Mouse (Mus musculus) heart, embryonic 16.5 days (tissue): ENCODE results near the gene Tmem107. TPM values are rescaled to one million over a fixed set of nuclear protein-coding genes. Genes with fewer than 3 reads are reported as not detected.

Experiments used
- ATAC-seq: fragments of 200-750 bp; cut with Nextera tagmentation; replicated peaks from 2 replicates; pipeline ENCODE4 v1.8.0; 2017; ENCODE audit warnings: moderate number of reproducible peaks; ENCODE audit not compliant: insufficient read depth, low FRiP score; ENCODE audit errors: extremely low read depth
- H3K27ac ChIP-seq: fragments of 300-500 bp; sonication (generic); 2 replicates; pipeline ENCODE4 v1.5.1; 2014; ENCODE audit warnings: mild to moderate bottlenecking, low read length, control low read depth, moderate library complexity
- H3K27me3 ChIP-seq: fragments of 300-500 bp; sonication (generic); 2 replicates; pipeline ENCODE4 v1.6.1; 2014; ENCODE audit warnings: low read length, mixed read lengths; ENCODE audit not compliant: control insufficient read depth, insufficient read depth
- H3K36me3 ChIP-seq: fragments of 300-500 bp; sonication (generic); 2 replicates; pipeline ENCODE4 v1.6.1; 2014; ENCODE audit not compliant: control insufficient read depth, insufficient read depth
- H3K4me1 ChIP-seq: fragments of 300-500 bp; sonication (generic); 2 replicates; pipeline ENCODE4 v1.6.1; 2014; ENCODE audit warnings: low read length, mixed read lengths; ENCODE audit not compliant: control insufficient read depth, insufficient read depth
- H3K4me2 ChIP-seq: fragments of 300-500 bp; sonication (generic); 2 replicates; pipeline ENCODE4 v1.6.1; 2014; ENCODE audit warnings: low read depth, mild to moderate bottlenecking, control low read depth, low read length
- H3K4me3 ChIP-seq: fragments of 300-500 bp; sonication (generic); 2 replicates; pipeline ENCODE4 v1.5.1; 2014; ENCODE audit warnings: mild to moderate bottlenecking, control low read depth, low read length
- H3K9ac ChIP-seq: fragments of 300-500 bp; sonication (generic); 2 replicates; pipeline ENCODE4 v1.6.1; 2014; ENCODE audit warnings: low read length, control low read depth
- H3K9me3 ChIP-seq: fragments of 300-500 bp; sonication (generic); replicated peaks from 2 replicates; pipeline ENCODE4 v1.6.1; 2016; ENCODE audit warnings: low read length; ENCODE audit not compliant: control insufficient read depth
- WGBS: fragments of 180-500 bp; shearing (Covaris S2); extraction: QIAGEN DNeasy Blood & Tissue Kit; methylation state at CpG from one replicate; pipeline ENCODE4 v1.1.7; 2014; 5-methylcytosine and 5-hydroxymethylcytosine counted together
- polyA plus RNA-seq: library from polyadenylated mRNA; unstranded; fragments of >200 nt; fragmentation: Nextera tagmentation; extraction: Ambion mirVana; gene quantifications from 2 replicates; pipeline ENCODE4 v1.2.1, GENCODE M21; 2015

Gene Tmem107
- polyA plus RNA-seq, 1 experiment from 2014 or later, result 43.3 TPM

- Histone ChIP-seq H3K9me3 (no peaks in the 10 kb centered on the region), H3K4me3 (no peak overlapping the region), H3K36me3 (peaks cover 15% of the 10 kb centered on the region), H3K27me3 (no peaks in the 10 kb centered on the region), H3K27ac (peak overlapping the region; percentile 95), H3K4me1 (peaks cover 28% of the 10 kb centered on the region), H3K9ac (no peak overlapping the region), H3K4me2 (no peak overlapping the region)
- 39% methylated on average over 4 of the region's 4 CpGs for WGBS
- ATAC-seq, result 0 out of 2 replicates have a peak, but pooled peaks have one; percentile 7
These were observed 16.5 kb downstream of the Tmem107 start for GRCm38 (mm10) chr11:69087082-69087481.

DNA sequence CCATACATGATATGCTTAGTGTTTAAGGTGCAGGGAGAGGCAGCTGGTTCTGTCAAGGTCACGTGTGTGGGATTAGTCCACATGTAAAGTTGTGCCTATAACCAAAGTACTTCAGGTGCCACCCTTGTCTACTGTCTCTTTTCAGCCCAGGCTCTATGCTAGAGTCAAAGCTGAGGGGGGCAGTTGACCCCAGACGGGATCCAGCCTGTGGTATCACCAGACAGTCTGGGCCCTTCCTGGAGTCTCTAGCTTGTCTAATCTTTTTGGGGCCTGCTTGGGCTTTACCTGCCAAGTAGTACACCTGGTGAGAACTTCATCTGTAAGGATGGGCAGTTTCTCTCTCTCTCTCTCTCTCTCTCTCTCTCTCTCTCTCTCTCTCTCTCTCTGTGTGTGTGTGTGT, 17.0 kb downstream of the Tmem107 start:
- peaks cover 15% of the 10 kb centered on the region for H3K36me3 ChIP-seq
- H3K4me1 ChIP-seq, result peaks cover 28% of the 10 kb centered on the region
- no peak overlapping the region for H3K9ac ChIP-seq
- H3K4me2 ChIP-seq, result peak overlapping the region; percentile 83; the same call in 1 of the 2 replicates
- H3K9me3 ChIP-seq, result no peaks in the 10 kb centered on the region
- no peaks in the 10 kb centered on the region for H3K27me3 ChIP-seq
- no peak for ATAC-seq
- H3K27ac ChIP-seq, result peak overlapping the region; percentile 95
- WGBS, result 70% methylated on average over 2 of the region's 2 CpGs
- H3K4me3 ChIP-seq, result no peak overlapping the region; the same call in 1 of the 2 replicates

GRCm38 (mm10) chr11:69088103-69088855, 17.7 kb downstream of the Tmem107 start, which contains the start of gene Vamp2:
Gene Vamp2 (plus strand): TSS chr11:69088490.
- peaks cover 15% of the 10 kb centered on the region for H3K36me3 ChIP-seq
- H3K27me3 ChIP-seq, result no peaks in the 10 kb centered on the region
- H3K4me2 ChIP-seq, result peak within 1 kb of the TSS; percentile 83
- WGBS, result under 1% methylated on average over 61 of the region's 67 CpGs
- H3K4me1 ChIP-seq, result peaks cover 28% of the 10 kb centered on the region
- H3K9ac ChIP-seq, result peak within 1 kb of the TSS; percentile 98
- no peaks in the 10 kb centered on the region for H3K9me3 ChIP-seq
- peak within 1 kb of the TSS; percentile 81 for H3K4me3 ChIP-seq
- peak within 1 kb of the TSS; percentile 95 for H3K27ac ChIP-seq
- peak; percentile 73 for ATAC-seq

GRCm38 (mm10) chr11:69088856-69089615, 18.4 kb downstream of the Tmem107 start:
- peaks cover 15% of the 10 kb centered on the region for H3K36me3 ChIP-seq
- 9% methylated on average over 25 of the region's 25 CpGs for WGBS
- H3K27me3 ChIP-seq, result no peaks in the 10 kb centered on the region
- peaks cover 28% of the 10 kb centered on the region for H3K4me1 ChIP-seq
- peak overlapping the region; percentile 98 for H3K9ac ChIP-seq
- peak overlapping the region; percentile 81 for H3K4me3 ChIP-seq
- ATAC-seq, result peak; percentile 15; the same call in 1 of the 2 replicates
- H3K9me3 ChIP-seq, result no peaks in the 10 kb centered on the region
- H3K27ac ChIP-seq, result peak overlapping the region; percentile 95
- peak overlapping the region; percentile 83 for H3K4me2 ChIP-seq

DNA sequence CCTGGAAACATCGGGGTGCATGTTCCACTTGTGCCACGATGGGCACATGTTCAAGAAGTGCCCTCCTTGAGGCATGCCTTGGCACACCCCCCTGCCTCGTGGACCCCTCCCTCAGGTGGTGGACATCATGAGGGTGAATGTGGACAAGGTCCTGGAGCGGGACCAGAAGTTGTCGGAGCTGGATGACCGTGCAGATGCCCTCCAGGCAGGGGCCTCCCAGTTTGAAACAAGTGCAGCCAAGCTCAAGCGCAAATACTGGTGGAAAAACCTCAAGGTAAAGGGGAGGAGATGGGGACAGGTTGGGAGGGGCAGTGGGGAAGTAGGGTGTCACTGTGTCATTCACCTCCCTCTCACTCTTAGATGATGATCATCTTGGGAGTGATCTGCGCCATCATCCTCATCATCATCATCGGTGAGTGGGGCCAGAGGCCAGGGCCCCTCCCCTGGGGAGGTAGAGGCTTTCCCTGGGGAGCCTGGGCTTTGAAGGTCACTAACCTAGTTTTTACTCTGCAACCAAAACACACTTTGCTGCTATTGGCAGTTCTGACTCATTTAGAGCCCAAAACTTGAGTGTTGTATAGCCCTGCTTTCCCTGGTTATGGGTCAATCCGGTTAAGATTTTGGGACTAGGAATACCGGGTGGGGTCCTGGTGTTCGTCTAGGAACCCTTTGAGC, 19.1 kb downstream of the Tmem107 start:
- no peaks in the 10 kb centered on the region for H3K9me3 ChIP-seq
- ATAC-seq, result no peak
- peaks cover 33% of the 10 kb centered on the region for H3K4me1 ChIP-seq
- peak overlapping the region; percentile 83 for H3K4me2 ChIP-seq
- peak overlapping the region; percentile 29 for H3K27ac ChIP-seq
- peak overlapping the region; percentile 81 for H3K4me3 ChIP-seq
- peaks cover 15% of the 10 kb centered on the region for H3K36me3 ChIP-seq
- no peaks in the 10 kb centered on the region for H3K27me3 ChIP-seq
- 74% methylated on average over 12 of the region's 12 CpGs for WGBS
- H3K9ac ChIP-seq, result peak overlapping the region; percentile 98

GRCm38 (mm10) chr11:69090367-69090766, 19.8 kb downstream of the Tmem107 start:
- no peak for ATAC-seq
- 47% methylated on average over 6 of the region's 6 CpGs for WGBS
- peaks cover 33% of the 10 kb centered on the region for H3K4me1 ChIP-seq
- H3K36me3 ChIP-seq, result peaks cover 15% of the 10 kb centered on the region
- H3K9me3 ChIP-seq, result no peaks in the 10 kb centered on the region
- peak overlapping the region; percentile 98 for H3K9ac ChIP-seq
- no peak overlapping the region for H3K27ac ChIP-seq
- no peak overlapping the region for H3K4me2 ChIP-seq
- H3K4me3 ChIP-seq, result no peak overlapping the region; the same call in 1 of the 2 replicates
- H3K27me3 ChIP-seq, result no peaks in the 10 kb centered on the region

- H3K4me1 ChIP-seq, result peaks cover 33% of the 10 kb centered on the region
- 0 out of 2 replicates have a peak overlapping the region, but pooled peaks have one; percentile 1 for H3K9ac ChIP-seq
- WGBS, result 64% methylated on average over 7 of the region's 7 CpGs
- H3K27ac ChIP-seq, result peak overlapping the region; percentile 58; the same call in 1 of the 2 replicates
- no peak overlapping the region for H3K4me3 ChIP-seq
- H3K27me3 ChIP-seq, result no peaks in the 10 kb centered on the region
- no peaks in the 10 kb centered on the region for H3K9me3 ChIP-seq
- H3K4me2 ChIP-seq, result no peak overlapping the region
- H3K36me3 ChIP-seq, result peaks cover 15% of the 10 kb centered on the region
- no peak for ATAC-seq
These were observed 21.2 kb downstream of the Tmem107 start for GRCm38 (mm10) chr11:69091566-69092385.

GRCm38 (mm10) chr11:69092386-69092751, 21.8 kb downstream of the Tmem107 start:
- H3K4me2 ChIP-seq, result no peak overlapping the region
- peak overlapping the region; percentile 58 for H3K27ac ChIP-seq
- no peak overlapping the region for H3K4me3 ChIP-seq
- ATAC-seq, result no peak
- H3K27me3 ChIP-seq, result no peaks in the 10 kb centered on the region
- H3K9ac ChIP-seq, result no peak overlapping the region
- WGBS, result 8% methylated on average over 3 of the region's 3 CpGs
- H3K36me3 ChIP-seq, result peaks cover 15% of the 10 kb centered on the region
- peaks cover 28% of the 10 kb centered on the region for H3K4me1 ChIP-seq
- no peaks in the 10 kb centered on the region for H3K9me3 ChIP-seq
